Mouse (Mus musculus) forebrain, postnatal 0 days (tissue): Measurements from ENCODE around the gene Chek2. TPM values are rescaled to one million over a fixed set of nuclear protein-coding genes. Genes with fewer than 3 reads are reported as not detected.
"Not testable (repeated sequence)": the region's sequence is repeated elsewhere in the genome, so short reads cannot be mapped to it uniquely, and the experiment has no call there.

Experiments used
- ATAC-seq: fragments of 200-750 bp; cut with Nextera tagmentation; 2 replicates; pipeline ENCODE4 v1.8.0; 2017; ENCODE audit warnings: mild to moderate bottlenecking, moderate library complexity
- DNase-seq: peaks from one replicate; pipeline ENCODE4 v3.0.0-alpha.2; 2015
- H3K27ac ChIP-seq: fragments of 300-500 bp; sonication (generic); 2 replicates; pipeline ENCODE4 v1.5.1; 2014; ENCODE audit warnings: low read depth, mild to moderate bottlenecking, antibody characterized with exemption, low read length, moderate library complexity, mixed read lengths
- H3K27me3 ChIP-seq: fragments of 300-500 bp; sonication (generic); 2 replicates; pipeline ENCODE4 v1.6.1; 2014; ENCODE audit warnings: mild to moderate bottlenecking, low read length, mixed read lengths; ENCODE audit not compliant: insufficient read depth
- H3K36me3 ChIP-seq: fragments of 300-500 bp; sonication (generic); 2 replicates; pipeline ENCODE4 v1.6.1; 2014; ENCODE audit warnings: mild to moderate bottlenecking, moderate library complexity; ENCODE audit not compliant: insufficient read depth
- H3K4me1 ChIP-seq: fragments of 300-500 bp; sonication (generic); 2 replicates; pipeline ENCODE4 v1.6.1; 2014; ENCODE audit warnings: antibody characterized with exemption; ENCODE audit not compliant: insufficient read depth
- H3K4me2 ChIP-seq: fragments of 300-500 bp; sonication (generic); 2 replicates; pipeline ENCODE4 v1.6.1; 2014; ENCODE audit warnings: low read depth, mild to moderate bottlenecking, moderate library complexity
- H3K4me3 ChIP-seq: fragments of 300-500 bp; sonication (generic); 2 replicates; pipeline ENCODE4 v1.5.1; 2014; ENCODE audit warnings: low read depth, low read length, mixed read lengths
- H3K9ac ChIP-seq: fragments of 300-500 bp; sonication (generic); 2 replicates; pipeline ENCODE4 v1.6.1; 2014; ENCODE audit warnings: mild to moderate bottlenecking
- H3K9me3 ChIP-seq: fragments of 300-500 bp; sonication (generic); 2 replicates; pipeline ENCODE4 v1.6.1; 2016; ENCODE audit warnings: low read length
- CTCF ChIP-seq: sonication (generic); IDR thresholded peaks from 2 replicates; pipeline ENCODE4 v1.5.1; 2016; ENCODE audit warnings: antibody characterized with exemption, control low read depth, low read depth
- WGBS: fragments of 180-500 bp; shearing (Covaris S2); extraction: QIAGEN DNeasy Blood & Tissue Kit; methylation state at CpG from one replicate; pipeline ENCODE4 v1.1.7; 2014; 5-methylcytosine and 5-hydroxymethylcytosine counted together
- polyA plus RNA-seq: library from polyadenylated mRNA; unstranded; fragments of >200 nt; fragmentation: Nextera tagmentation; extraction: Ambion mirVana; gene quantifications from 2 replicates; pipeline ENCODE4 v1.2.1, GENCODE M21; 2015
- total RNA-seq: library from RNA; depleted of rRNA; stranded (reverse); fragments of >200 nt; gene quantifications from 2 replicates; pipeline ENCODE4 v1.2.3, GENCODE M21; 2014

Gene Chek2
- total and polyA plus RNA-seq, 2 experiments from 2014 or later: 2.9 to 4.3 TPM

GRCm38 (mm10) chr5:110809667-110810325 is 30.0 kb upstream of the Chek2 start, which contains the start of gene Ulk1:
Ulk1 (minus strand) TSS chr5:110810097.
- Histone ChIP-seq H3K4me3 (peak within 1 kb of the TSS; percentile 98), H3K27me3 (no peaks in the 10 kb centered on the region), H3K4me2 (peak within 1 kb of the TSS; percentile 96), H3K27ac (peak within 1 kb of the TSS; percentile 88), H3K36me3 (peaks cover 9% of the 10 kb centered on the region), H3K9ac (peak within 1 kb of the TSS; percentile 98), H3K4me1 (peaks cover 26% of the 10 kb centered on the region), H3K9me3 (no peaks in the 10 kb centered on the region)
- DNase-seq (peak; percentile 99), ATAC-seq (peak; percentile 97)
- WGBS: 3% methylated on average over 76 of the region's 80 CpGs
- TF ChIP-seq CTCF: no peak

GRCm38 (mm10) chr5:110824421-110824820 is 15.4 kb upstream of the Chek2 start:
- Histone ChIP-seq H3K36me3 (no peaks in the 10 kb centered on the region), H3K4me2 (no peak overlapping the region), H3K27me3 (no peaks in the 10 kb centered on the region), H3K4me1 (no peaks in the 10 kb centered on the region), H3K27ac (no peak overlapping the region), H3K9ac (no peak overlapping the region), H3K4me3 (no peak overlapping the region), H3K9me3 (no peaks in the 10 kb centered on the region)
- no peak for ATAC-seq
- TF ChIP-seq CTCF: no peak
- 90% methylated on average over 4 of the region's 4 CpGs for WGBS
- DNase-seq: no peak

- H3K9me3 ChIP-seq: no peaks in the 10 kb centered on the region
- H3K4me1 ChIP-seq: no peaks in the 10 kb centered on the region
- 93% methylated on average over 8 of the region's 8 CpGs for WGBS
- H3K36me3 ChIP-seq: no peaks in the 10 kb centered on the region
- no peak overlapping the region for H3K9ac ChIP-seq
- no peaks in the 10 kb centered on the region for H3K27me3 ChIP-seq
- no peak for ATAC-seq
- no peak overlapping the region for H3K27ac ChIP-seq
- no peak for DNase-seq
- no peak for TF ChIP-seq CTCF
- no peak overlapping the region for H3K4me3 ChIP-seq
- no peak overlapping the region for H3K4me2 ChIP-seq
These were observed 12.8 kb upstream of the Chek2 start for GRCm38 (mm10) chr5:110826781-110827495.

GRCm38 (mm10) chr5:110827576-110827975 is 12.2 kb upstream of the Chek2 start:
- DNase-seq: no peak
- no peak for TF ChIP-seq CTCF
- H3K4me2 ChIP-seq: no peak overlapping the region

GRCm38 (mm10) chr5:110831036-110831720 is 8.6 kb upstream of the Chek2 start:
- no peaks in the 10 kb centered on the region for H3K9me3 ChIP-seq
- no peak overlapping the region for H3K4me3 ChIP-seq
- DNase-seq: no peak
- no peak overlapping the region for H3K27ac ChIP-seq
- H3K4me1 ChIP-seq: no peaks in the 10 kb centered on the region
- H3K9ac ChIP-seq: no peak overlapping the region
- 88% methylated on average over 5 of the region's 5 CpGs for WGBS
- H3K36me3 ChIP-seq: no peaks in the 10 kb centered on the region
- H3K4me2 ChIP-seq: no peak overlapping the region
- no peaks in the 10 kb centered on the region for H3K27me3 ChIP-seq
- no peak for ATAC-seq
- TF ChIP-seq CTCF: no peak

More at GRCm38 (mm10) chr5:110827576-110827975, 12.2 kb upstream of the Chek2 start:
- H3K36me3 ChIP-seq: no peaks in the 10 kb centered on the region
- no peak overlapping the region for H3K27ac ChIP-seq
- H3K9me3 ChIP-seq: no peaks in the 10 kb centered on the region
- H3K4me3 ChIP-seq: no peak overlapping the region
- H3K4me1 ChIP-seq: no peaks in the 10 kb centered on the region
- no peaks in the 10 kb centered on the region for H3K27me3 ChIP-seq
- no peak overlapping the region for H3K9ac ChIP-seq
- no peak for ATAC-seq
- WGBS: 90% methylated on average over 5 of the region's 5 CpGs

GRCm38 (mm10) chr5:110835959-110836358 is 3.8 kb upstream of the Chek2 start:
- peaks cover 11% of the 10 kb centered on the region; the same call in 1 of the 2 replicates for H3K4me1 ChIP-seq
- ATAC-seq (no peak), DNase-seq (peak; percentile 70)
- no peaks in the 10 kb centered on the region for H3K36me3 ChIP-seq
- peak; percentile 81 for TF ChIP-seq CTCF
- WGBS: 30% methylated on average over 3 of the region's 3 CpGs
- H3K9ac ChIP-seq: no peak overlapping the region
- no peak overlapping the region for H3K4me2 ChIP-seq
- no peaks in the 10 kb centered on the region for H3K9me3 ChIP-seq
- no peak overlapping the region for H3K4me3 ChIP-seq
- H3K27ac ChIP-seq: no peak overlapping the region
- no peaks in the 10 kb centered on the region for H3K27me3 ChIP-seq

- not testable (repeated sequence) for H3K9me3 ChIP-seq, DNase-seq, H3K4me2 ChIP-seq, H3K27me3 ChIP-seq, ATAC-seq, H3K4me3 ChIP-seq, H3K9ac ChIP-seq, H3K36me3 ChIP-seq, H3K27ac ChIP-seq
- WGBS: 91% methylated on average over 5 of the region's 5 CpGs
- peaks cover 11% of the 10 kb centered on the region; the same call in 1 of the 2 replicates for H3K4me1 ChIP-seq
These were observed 1.8 kb upstream of the Chek2 start for GRCm38 (mm10) chr5:110838016-110838415.
